Mouse (Mus musculus) erythroblast, adult 5-6 weeks (primary cell): ENCODE results near the gene Rack1. TPM values are rescaled to one million over a fixed set of nuclear protein-coding genes. Genes with fewer than 3 reads are reported as not detected.
"Not testable (repeated sequence)": the region's sequence is repeated elsewhere in the genome, so short reads cannot be mapped to it uniquely, and the experiment has no call there.

Experiments
- ATAC-seq: replicated peaks from 2 replicates; pipeline ENCODE4 v1.8.0; 2016; ENCODE audit warnings: moderate number of reproducible peaks, mild to moderate bottlenecking, moderate TSS enrichment, inconsistent platforms; ENCODE audit not compliant: poor library complexity, low FRiP score, severe bottlenecking
- total RNA-seq, 2 experiments: library from RNA; stranded (forward) in 1 of 2; stranded (reverse) in 1 of 2; fragments of 150-400 nt in 1 of 2; fragments of 200-764, 138-1000 nt in 1 of 2; gene quantifications; 2 replicates each; pipeline versions ENCODE4 v1.2.3 to v1.2.4; 2015 to 2017; ENCODE audit warnings: low replicate concordance in 2 of 2

The Rack1 gene
- total RNA-seq, 2 experiments from 2014 or later, result 242 to 630 TPM

DNA sequence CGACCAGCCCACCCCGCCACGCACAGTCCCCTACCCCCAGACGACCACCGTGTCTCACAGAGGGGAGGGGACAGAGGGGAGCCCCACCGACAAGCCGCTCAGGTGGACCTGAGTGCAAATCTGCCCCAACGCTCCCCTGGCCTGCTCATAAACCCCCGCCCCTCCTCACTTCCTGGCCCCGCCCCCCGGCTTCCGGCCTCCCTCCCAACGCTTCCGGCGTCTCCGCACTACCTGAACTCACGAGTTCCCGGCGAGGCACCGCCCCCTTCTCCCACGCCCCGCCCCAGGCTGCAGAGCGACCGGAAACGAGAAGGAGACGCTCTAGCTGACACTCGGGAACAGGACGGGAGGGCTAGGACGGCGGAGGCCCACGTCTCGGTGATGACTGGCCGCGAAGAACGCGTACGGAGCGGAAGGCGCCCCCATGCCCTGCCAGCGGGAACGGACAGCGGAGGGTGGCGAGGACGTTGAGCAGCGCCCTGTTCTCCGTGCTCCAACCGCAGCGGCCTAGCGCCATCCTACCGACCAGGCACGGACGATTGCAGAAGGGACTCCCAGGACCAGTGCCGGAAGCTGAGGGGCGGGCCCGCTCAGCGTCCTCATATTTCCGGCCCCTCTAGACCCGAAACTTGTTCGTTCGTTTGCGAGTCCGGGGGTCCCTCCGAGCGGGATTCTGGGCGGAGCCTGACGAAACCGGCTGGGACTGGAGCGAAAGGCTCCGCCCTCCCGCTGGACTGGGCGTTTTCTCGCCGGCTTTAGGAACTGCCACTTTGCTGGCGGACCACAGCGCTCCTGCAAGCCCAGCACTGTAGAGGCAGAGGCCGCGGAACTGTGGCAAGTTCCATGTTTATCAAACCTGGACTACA, 16.9 kb downstream of the Rack1 start, which contains the start of gene Trim41:
Trim41 (minus strand) TSS at position 554 of the 866 bp plus-strand sequence.
- ATAC-seq, result peak; percentile 91

DNA sequence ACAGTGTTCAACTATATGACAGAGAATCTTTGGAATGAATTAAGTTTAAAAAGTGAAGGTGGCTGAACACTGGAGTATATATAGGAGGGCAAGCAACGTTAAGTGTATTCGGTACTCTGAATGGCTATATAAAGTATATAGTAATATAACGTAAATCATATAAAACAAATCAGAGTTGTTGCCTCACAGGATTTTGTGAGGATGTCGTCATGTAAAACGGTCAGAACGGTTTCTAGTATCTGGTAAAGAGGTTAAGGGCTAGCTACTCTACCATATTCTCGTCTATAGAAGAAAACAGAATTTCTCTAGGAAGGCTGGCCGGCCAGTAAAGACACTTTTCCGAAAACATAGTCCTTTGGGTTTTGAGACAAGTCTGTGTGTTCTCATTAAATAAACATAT, 17.7 kb downstream of the Rack1 start:
- ATAC-seq, result no peak

DNA sequence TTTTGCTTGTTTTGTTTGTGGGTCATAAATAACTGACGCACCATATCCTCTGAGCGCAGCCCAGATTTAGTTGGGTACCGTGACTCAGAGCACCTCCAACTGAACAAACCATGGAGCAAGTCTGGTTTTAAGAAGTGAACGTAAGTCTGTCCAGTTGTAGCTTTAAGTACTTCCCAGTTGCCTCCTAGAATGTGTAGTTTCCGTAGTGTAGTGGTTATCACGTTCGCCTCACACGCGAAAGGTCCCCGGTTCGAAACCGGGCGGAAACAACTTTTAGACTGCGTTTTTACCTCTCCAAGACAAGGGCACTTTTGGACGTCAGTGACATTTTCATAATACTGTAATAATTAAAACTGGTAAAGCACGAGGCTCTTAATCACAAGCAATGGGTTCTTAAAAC, 18.2 kb downstream of the Rack1 start:
- peak; percentile 41 for ATAC-seq

DNA sequence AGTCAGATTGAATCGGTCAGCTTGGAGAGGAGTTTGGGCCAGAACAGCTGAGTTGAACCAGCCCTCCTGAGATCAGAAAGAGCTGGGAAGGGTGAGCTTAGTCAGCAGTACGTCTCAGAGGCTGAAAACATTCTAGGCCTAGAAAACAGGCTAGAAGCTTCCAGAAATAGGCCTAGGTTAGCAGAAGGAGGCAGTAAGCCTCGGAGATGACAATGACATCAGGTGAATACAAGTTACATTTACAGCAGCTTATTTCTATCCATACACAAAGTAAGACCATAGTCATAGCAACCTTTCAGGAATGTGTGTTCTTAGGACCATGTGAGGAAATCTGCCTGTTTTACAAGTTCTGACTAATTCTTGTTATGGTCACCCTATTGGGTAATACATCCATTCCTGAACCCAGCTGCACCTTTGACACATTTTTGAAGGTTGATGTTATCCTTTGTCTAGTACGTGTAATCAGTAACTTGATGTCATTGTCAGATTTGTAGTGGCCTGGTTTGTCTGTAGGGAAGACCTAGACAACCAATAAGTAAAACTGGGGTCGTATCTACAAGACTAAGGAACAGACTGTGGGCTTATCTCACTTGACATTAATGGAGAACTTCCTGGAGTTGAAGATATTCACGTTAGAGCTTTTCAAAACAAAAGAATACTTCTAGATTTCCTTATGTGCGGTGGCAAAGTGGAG, 19.6 kb downstream of the Rack1 start:
- ATAC-seq, result no peak

DNA sequence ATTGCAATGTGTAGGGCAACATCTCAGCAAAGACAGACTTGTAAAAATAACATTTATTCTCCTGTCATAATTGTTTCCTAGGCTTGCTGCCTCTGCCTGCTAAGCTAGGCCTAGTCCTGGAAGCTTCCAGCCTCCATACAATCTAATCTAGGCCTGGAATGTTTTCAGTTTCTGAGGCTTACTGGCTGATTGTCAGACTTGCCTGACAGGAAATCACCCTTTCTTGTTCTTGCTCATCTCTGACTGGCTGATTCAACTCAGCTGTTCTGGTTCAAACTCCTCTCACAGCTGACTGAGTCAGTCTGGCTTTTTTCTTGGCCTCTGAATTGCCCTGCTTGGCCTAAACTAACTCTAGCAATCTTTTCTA, 20.2 kb downstream of the Rack1 start:
- no peak for ATAC-seq

DNA sequence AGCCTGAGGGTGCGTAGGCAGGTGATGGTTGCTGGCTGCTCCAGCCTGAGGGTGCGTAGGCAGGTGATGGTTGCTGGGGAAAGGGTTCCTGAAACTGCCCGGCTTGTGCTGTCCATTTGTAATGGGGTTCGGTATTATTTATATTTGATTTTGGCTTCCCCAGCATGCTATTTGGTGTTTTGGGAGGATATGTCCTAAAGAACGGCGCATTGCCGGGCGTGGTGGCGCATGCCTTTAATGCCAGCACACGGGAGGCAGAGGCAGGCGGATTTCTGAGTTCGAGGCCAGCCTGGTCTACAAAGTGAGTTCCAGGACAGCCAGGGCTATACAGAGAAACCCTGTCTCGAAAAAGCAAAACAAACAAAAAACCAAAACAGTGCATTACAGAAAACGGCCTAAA, 21.2 kb downstream of the Rack1 start:
- ATAC-seq, result not testable (repeated sequence)

DNA sequence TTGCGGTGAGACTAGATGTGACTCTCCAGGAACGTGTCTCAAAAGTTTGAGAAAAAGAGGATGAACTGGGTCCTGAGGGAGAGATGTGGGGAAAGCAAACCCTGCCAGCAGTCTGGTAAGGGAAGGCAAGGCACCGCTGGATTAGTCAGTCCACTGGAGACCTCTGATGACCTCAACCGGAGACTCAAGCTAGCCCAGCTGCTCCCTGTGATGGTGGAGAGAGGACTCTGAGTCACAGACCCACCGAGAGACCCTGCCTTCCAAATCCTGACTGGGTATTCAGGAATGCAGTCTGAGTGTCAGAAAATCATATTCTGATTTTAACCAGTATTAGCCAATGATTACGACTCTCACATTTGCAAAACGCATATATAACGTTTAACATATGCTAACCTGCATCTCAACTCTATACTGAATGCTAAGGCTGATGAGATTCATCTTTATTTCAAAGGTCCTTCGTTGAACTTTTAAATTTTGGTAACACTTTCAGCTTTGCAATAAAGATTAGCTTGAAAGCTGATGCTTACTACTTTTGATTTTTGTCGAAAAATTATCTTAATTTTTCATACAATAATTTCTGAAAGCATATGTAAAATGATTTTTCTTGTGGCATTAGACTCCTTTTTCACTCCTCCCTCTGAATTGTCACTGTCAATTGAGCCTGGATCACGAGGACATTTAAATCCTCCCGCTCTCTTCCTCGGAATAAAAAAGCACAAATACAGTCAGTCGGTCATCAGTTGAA, 22.8 kb downstream of the Rack1 start:
- ATAC-seq, result no peak

DNA sequence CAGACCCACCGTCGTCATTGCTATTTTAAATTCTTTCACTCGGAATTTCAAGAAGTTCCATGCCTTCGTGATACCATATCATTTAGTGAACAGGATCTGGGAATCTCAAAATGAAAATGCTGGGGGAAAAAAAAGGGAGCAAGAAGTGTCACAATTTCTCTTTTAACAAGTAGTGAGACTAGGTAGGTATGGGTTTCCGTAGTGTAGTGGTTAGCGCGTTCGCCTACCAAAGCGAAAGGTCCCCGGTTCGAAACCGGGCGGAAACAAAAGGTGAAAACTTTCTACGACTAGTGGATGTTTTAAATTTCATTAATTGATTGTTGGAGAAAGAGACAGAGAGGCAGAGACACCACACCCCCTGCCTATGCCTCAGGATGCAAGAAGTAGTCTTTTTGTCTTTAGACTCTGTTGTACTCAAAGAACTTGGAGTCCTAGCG, 23.4 kb downstream of the Rack1 start:
- ATAC-seq, result peak; percentile 61

DNA sequence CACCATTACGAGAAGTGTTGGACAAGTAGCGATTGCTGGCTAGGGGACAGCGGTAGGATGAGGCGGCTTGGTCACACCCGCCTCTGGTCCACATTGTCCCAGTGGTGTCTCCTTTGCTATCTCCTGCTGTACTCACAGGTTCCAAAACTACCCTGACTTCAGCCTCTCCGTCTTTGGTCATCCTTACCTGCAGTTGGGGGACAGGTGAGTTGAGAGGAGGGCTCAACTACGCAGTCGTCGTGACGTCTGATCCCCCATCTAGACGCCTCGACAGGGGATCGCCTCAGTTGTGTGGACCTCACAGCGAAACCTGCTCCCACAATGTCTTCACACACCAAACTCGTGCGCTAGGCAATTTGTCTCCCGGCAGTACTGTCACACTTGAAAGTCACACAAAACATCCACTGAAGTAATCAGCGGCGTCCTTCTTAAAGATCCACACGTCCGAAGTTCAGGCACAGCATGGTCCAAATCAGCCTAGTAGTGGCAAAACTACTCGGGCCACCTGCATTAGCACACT, 24.2 kb downstream of the Rack1 start:
- ATAC-seq, result no peak

DNA sequence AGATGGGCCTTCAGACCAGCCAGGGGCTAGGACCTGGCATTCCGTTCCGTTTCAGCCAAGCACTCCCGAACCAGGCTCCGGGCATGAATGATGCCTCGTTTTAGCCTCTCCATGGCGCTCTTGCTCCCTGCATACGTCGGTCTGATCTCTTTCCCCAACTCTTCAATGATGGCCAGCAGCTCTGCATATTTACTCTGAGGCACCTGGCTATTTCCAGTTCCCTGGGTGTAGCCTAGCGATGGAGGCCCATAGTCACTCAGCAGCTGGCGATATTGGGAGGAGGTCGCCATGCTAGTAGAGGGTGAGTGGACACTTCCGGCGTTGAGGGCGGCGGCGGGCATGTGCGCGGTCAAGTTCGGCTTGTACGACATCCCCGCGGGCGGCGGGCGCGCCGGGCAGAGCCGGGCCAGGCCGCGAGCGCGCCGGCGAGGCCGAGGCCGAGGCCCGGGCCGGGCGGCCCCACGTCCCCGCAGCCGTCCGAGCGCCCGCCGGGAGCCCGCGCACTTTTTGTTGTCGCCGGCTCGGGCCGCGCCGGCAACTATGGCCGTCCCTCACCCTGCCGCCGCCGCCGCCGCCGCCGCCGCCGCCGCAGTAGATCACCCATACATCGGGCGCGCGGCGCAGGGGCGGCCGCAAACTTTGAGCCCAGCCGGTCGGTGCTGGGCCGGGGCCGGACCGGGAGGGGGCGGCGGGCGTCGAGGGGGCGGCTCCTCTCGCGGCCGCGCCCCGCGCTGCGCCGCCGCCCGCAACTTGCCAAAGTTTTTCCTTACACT, 26.0 kb downstream of the Rack1 start, which contains the start of the genes Trim7 and Gm12184:
Trim7 (plus strand) TSS at position 162 of the 773 bp plus-strand sequence.
Gm12184 (minus strand) TSS at position 677 of the 773 bp plus-strand sequence.
- peak; percentile 52 for ATAC-seq

DNA sequence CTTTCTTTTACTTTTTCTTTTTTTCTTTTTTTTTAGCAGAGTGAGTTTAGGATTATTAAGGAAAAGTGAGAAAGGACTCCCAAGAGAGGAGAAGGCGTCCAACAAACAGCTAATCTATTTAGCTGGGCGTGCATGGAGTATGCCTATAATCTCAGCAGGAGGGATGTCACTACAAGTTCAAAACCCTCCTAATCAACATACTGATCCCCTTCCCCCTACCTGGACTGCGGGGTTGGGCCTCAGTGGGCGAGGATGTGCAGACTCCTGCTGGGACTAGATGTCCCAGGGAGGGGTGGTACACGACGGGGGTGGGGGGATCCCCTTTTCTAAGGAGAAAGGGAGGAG, 26.6 kb downstream of the Rack1 start:
- ATAC-seq, result no peak

DNA sequence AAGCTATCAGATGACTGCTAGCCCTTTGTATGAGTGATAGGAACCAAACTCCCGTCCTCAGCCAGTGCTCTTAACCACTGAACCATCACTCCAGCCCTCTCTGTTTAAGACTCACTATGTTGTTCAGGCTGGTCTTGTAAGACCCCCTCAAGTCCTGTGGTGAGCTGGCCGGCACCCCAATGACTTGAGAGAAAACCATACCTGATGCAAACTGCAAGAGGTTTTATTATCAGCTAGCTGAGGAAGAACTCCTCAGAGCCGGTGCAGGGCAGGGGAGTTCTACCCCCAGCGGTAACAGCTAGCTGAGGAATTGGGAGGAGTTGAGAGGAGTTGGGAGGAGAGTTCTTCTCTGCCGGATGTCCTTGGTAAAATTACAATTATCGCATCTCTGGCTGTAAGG, 27.8 kb downstream of the Rack1 start:
- no peak for ATAC-seq

DNA sequence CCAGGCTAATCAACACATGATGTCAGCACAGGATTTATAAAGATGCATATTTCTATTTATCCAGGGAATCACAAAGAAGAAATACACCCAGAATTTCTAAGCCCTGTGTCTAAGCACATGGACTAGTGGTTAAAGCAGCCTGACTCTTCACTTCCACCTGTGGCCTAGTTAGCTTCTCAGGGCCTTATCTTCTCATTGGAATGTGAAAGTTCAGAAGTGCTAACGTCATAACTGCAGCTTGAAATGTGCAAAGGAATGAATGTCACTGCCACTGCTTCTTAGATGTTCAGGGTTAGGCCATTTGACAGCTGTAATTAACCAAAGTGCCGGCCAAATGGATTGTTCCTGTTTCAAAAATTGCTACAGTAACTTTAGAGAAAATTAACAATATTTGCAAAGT, 30.1 kb downstream of the Rack1 start:
- no peak for ATAC-seq

DNA sequence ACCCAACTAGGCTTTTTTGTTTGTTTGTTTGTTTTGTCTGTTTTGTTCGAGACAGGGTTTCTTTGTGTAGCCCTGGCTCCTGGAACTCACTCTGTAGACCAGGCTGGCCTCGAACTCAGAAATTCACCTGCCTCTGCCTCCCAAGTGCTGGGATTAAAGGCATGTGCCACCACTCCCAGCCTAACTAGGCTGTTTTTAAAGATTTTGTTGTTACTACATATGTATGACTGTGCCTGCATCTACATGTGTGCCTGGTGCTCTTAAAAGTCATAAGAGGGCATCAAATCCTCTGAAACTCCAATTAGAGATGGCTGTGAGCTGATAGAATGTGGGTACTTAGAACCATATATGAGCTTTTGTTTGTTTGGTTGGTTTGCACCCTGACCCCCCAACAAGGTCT, 31.1 kb downstream of the Rack1 start:
- ATAC-seq, result no peak

DNA sequence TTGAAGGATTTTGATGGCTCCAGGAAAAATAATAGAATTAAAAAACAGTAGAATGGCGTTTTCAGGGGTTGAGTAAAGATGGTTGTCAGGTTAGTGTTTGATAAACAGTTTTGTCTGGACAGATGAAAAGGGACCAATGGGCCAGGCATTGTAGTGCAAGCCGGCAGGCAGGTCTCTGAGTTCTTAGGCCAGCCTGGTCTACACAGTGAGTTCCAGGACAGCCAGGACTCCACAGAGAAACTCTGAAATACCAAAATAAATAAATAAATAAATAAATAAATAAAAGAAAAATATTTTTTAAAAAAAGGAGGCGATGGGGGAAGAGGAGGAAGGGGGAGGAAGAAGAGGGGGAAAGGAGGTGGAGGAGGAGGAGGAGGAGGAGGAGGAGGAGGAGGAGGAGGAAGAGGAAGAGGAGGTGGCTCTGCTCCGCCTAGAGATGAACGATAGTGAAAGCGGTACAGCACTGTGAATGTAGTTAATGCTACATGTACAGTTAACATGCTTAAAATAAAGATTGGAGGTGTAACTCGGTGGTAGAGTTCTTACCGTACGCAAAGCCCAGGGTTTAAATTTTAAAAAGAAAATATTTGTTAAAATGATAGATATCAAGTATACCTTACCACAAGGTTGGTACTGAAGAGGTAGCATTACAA, 33.1 kb downstream of the Rack1 start:
- ATAC-seq, result peak; percentile 56

DNA sequence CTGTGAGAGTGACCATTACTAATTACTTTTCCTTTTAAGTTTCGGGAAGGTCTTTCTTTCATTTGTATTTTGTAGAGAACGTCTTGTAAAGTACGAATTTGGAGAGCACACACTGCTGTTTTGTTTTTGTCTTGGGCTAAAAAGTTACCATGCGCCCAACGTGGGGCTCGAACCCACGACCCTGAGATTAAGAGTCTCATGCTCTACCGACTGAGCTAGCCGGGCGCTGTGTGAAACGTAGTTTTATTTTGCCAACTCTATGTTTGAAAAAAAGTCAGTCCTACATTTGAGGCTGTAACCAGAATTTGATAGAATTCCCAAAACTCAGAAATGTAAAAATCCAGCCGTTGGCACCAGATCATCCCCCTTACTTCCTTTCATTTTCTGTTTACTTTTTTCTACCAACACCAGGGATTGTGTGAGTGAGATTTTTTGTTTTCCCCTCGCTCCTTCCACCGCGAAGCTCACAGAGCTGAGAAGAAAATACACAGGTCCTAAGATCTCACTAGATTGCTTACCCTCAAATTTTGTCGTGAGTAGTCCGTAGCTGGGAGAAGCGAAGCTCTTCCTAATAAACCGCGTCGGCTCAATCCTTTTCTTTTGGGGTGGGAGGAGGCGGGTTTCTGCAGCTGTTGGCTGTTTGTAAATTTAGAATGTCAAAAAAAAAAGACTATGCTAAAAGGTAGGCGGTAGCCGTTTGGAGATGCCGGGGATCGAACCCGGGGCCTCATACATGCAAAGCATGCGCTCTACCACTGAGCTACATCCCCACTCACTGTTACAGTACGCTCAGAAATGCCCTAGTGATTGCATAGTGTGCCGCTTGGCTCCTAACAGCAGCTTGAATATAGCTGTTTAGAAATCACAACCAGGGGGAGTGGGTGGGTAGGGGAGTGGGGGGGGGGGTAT, 33.9 kb downstream of the Rack1 start:
- ATAC-seq, result peak; percentile 63

DNA sequence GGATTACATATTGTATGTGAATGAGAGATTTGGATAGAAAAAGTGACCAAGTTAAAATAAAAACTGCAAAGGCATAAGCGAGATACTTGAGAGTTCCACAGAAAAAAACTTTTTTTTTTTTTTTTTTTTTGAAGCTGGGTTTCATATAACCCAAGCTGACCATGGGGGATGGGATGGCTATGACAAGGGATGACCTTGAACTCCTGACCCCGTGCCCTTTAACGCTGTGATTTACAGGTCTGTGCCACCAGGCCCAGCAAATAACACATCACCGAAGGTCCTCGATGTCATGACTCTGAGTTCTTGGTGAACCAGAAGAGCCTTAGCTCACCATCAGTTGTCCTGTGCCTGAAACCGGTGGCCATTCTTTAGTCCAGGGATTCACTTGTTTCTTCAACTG, 35.8 kb downstream of the Rack1 start:
- no peak for ATAC-seq

DNA sequence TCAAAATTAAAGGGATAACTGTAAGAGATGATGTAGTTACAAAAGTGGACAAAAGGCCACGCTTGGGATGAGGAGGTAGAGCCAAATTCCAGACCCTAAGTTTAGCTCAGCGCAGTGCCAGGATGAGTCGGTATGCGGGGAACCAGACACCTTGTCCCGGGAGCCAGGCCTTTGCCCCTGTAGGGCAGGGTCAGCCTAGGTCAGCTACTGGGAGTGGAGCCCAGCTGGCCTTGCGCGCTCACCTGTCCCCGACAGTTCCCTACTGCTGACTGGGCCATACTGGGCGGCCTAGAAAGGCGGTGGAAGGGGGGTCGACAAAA, 36.8 kb downstream of the Rack1 start:
- no peak for ATAC-seq
